20 mouse cellular contexts compared by ENCODE assay signal in genomic region chr17:51826461-51826860, GRCm38 (mm10). TPM values are rescaled to one million over a fixed set of nuclear protein-coding genes. Genes with fewer than 3 reads are reported as not detected.
DNase-seq lines count a peak whose midpoint lies in the region; TF ChIP-seq lines count a peak whose summit lies in the region.
"Had no signal": no experiment of that assay in that cellular context is flagged by ENCODE, and none has a peak within 500 bp of the region (broad histone marks: within the 10 kb centered on the region; RNA-seq: fewer than 3 reads in every experiment).

No protein-coding gene starts in this region.

- no peaks in the 10 kb centered on the region for H3K27me3 ChIP-seq in thymus, adult 2 months (ENCODE audit: control insufficient read depth, insufficient read depth, low read length)

- H3K4me1 ChIP-seq in cortical plate, adult 2 months (ENCODE audit: control insufficient read depth, insufficient read depth, low read length), result no peaks in the 10 kb centered on the region
- peaks cover 6% of the 10 kb centered on the region for H3K4me1 ChIP-seq in thymus, adult 2 months (replicated peaks; ENCODE audit: control insufficient read depth, insufficient read depth, low read length)

- peak; percentile 5 to 10 for DNase-seq in spleen, postnatal 36 days (ENCODE audit: low spot score in 2 of 2)
- no peak for DNase-seq in spleen, postnatal 14 days (ENCODE audit: low spot score in 2 of 2)
- peak; percentile 70 for DNase-seq in thymus, adult 2 months
- DNase-seq in c-Kit-positive CD71-positive TER-119-positive erythroid progenitor cells, embryonic 14.5 days (ENCODE audit: low spot score), result no peak
- DNase-seq in urinary bladder, postnatal 10 days (ENCODE audit: low spot score), result no peak
- no peak for DNase-seq in layer of hippocampus, postnatal 25 days (ENCODE audit: extremely low spot score in 1 of 2, low spot score in 1 of 2)
- DNase-seq: adrenal gland, postnatal 36 days; cerebellum, adult 9-10 months; gastrocnemius, postnatal 25 days; heart, postnatal 14 days; kidney, adult 18-20 months; kidney, postnatal 36 days; liver, postnatal 0 days; retina, postnatal 1 day; right cerebral cortex, postnatal 4 days had no signal

- 19% methylated on average over 4 of the region's 4 CpGs for WGBS in thymus, adult 2 months

- no peak for TF ChIP-seq CTCF in cortical plate, adult 2 months (IDR thresholded peaks at IDR 0.05; ENCODE audit: extremely low read depth, insufficient read depth, low read length)
- no peak for TF ChIP-seq CTCF in thymus, adult 2 months (IDR thresholded peaks at IDR 0.05; ENCODE audit: borderline replicate concordance, control insufficient read depth, extremely low read depth, insufficient read depth, low read length, poor library complexity)

- no peak overlapping the region for H3K27ac ChIP-seq in cortical plate, adult 2 months (ENCODE audit: insufficient read depth, low read length)
- H3K27ac ChIP-seq in thymus, adult 2 months (ENCODE audit: control insufficient read depth, insufficient read depth, low read length), result peak overlapping the region; percentile 78
- H3K27ac ChIP-seq: embryonic facial prominence, embryonic 15.5 days; hindbrain, embryonic 13.5 days; limb, embryonic 15.5 days; midbrain, embryonic 10.5 days had no signal

- TF ChIP-seq POLR2A in cortical plate, adult 2 months (IDR thresholded peaks at IDR 0.05; ENCODE audit: extremely low read depth, insufficient read depth, low read length), result no peak
- no peak for TF ChIP-seq POLR2A in thymus, adult 2 months (IDR thresholded peaks at IDR 0.05; ENCODE audit: control insufficient read depth, extremely low read depth, insufficient read depth, low read length, poor library complexity)

- peak overlapping the region; percentile 31 for H3K4me3 ChIP-seq in cortical plate, adult 2 months (ENCODE audit: insufficient read depth, low read length)
- peak overlapping the region; percentile 60 for H3K4me3 ChIP-seq in thymus, adult 2 months (ENCODE audit: control insufficient read depth, insufficient read depth, low read length)
- H3K4me3 ChIP-seq: embryonic facial prominence, embryonic 15.5 days; hindbrain, embryonic 13.5 days; limb, embryonic 15.5 days; midbrain, embryonic 10.5 days had no signal

- peaks cover 65% of the 10 kb centered on the region for H3K36me3 ChIP-seq in thymus, adult 2 months (ENCODE audit: control insufficient read depth, insufficient read depth, low read length)
- H3K36me3 ChIP-seq: embryonic facial prominence, embryonic 15.5 days; hindbrain, embryonic 13.5 days; limb, embryonic 15.5 days; midbrain, embryonic 10.5 days had no signal

RNA-seq across cellular contexts. Expression of gene Satb1, which starts 6.6 kb away (rescaled TPM):
- 86.8 and 93.1 TPM in 2 replicates for polyA plus RNA-seq in cortical plate, adult 2 months (2012; rRNA removed)
- 873 and 1,043 TPM in 2 replicates for polyA plus RNA-seq in thymus, adult 2 months (2012; rRNA removed)
- 10 to 100 TPM; 69.4 to 78.0 TPM for total RNA-seq in layer of hippocampus, postnatal 25 days (2021)

Comparison
In these comparisons a context has a peak if more than half of its experiments do, and no peak if none do; other contexts are left out.
1. DNase-seq: peak in spleen, postnatal 36 days (2 of 2) and thymus, adult 2 months (single experiment); none in spleen, postnatal 14 days (0 of 2), c-Kit-positive CD71-positive TER-119-positive erythroid progenitor cells, embryonic 14.5 days (single experiment), urinary bladder, postnatal 10 days (single experiment) and layer of hippocampus, postnatal 25 days (0 of 2).